ENCODE assay signal across 8 mouse cellular contexts in genomic region chr10:122018594-122019048, GRCm38 (mm10). TPM values are rescaled to one million over a fixed set of nuclear protein-coding genes. Genes with fewer than 3 reads are reported as not detected.
DNase-seq lines count a peak whose midpoint lies in the region; ATAC-seq lines count a peak whose summit lies in the region.

No protein-coding gene starts in this region.

- peak overlapping the region; percentile 42; the same call in 1 of the 2 replicates for H3K9ac ChIP-seq in heart, embryonic 12.5 days
- no peak overlapping the region for H3K9ac ChIP-seq in midbrain, embryonic 12.5 days (replicated peaks)

- peaks cover 7% of the 10 kb centered on the region; the same call in 1 of the 2 replicates for H3K9me3 ChIP-seq in heart, embryonic 12.5 days (replicated peaks)
- peaks cover 2% of the 10 kb centered on the region; the same call in 1 of the 2 replicates for H3K9me3 ChIP-seq in midbrain, embryonic 12.5 days

- peaks cover 30% of the 10 kb centered on the region for H3K27me3 ChIP-seq in heart, embryonic 12.5 days (replicated peaks)
- no peaks in the 10 kb centered on the region for H3K27me3 ChIP-seq in midbrain, embryonic 12.5 days

- ATAC-seq in heart, embryonic 12.5 days (ENCODE audit: insufficient number of reproducible peaks, low FRiP score), result peak; percentile 54
- 0 out of 2 replicates have a peak, but pooled peaks have one; percentile 23 for ATAC-seq in midbrain, embryonic 12.5 days (ENCODE audit: low FRiP score, low read depth)

- H3K4me3 ChIP-seq in heart, embryonic 12.5 days, result no peak overlapping the region
- H3K4me3 ChIP-seq in midbrain, embryonic 12.5 days, result no peak overlapping the region

- H3K4me1 ChIP-seq in heart, embryonic 12.5 days (replicated peaks), result peaks cover 43% of the 10 kb centered on the region
- H3K4me1 ChIP-seq in midbrain, embryonic 12.5 days, result peaks cover 9% of the 10 kb centered on the region

- peak overlapping the region; percentile 41; the same call in 1 of the 2 replicates for H3K27ac ChIP-seq in heart, embryonic 12.5 days (ENCODE audit: poor library complexity, severe bottlenecking)
- H3K27ac ChIP-seq in midbrain, embryonic 12.5 days (replicated peaks), result peak overlapping the region; percentile 36

- WGBS in heart, embryonic 12.5 days, result 29% methylated on average over 10 of the region's 10 CpGs
- WGBS in midbrain, embryonic 12.5 days, result 68% methylated on average over 10 of the region's 10 CpGs

- H3K4me2 ChIP-seq in heart, embryonic 12.5 days, result peak overlapping the region; percentile 25
- H3K4me2 ChIP-seq in midbrain, embryonic 12.5 days (replicated peaks), result no peak overlapping the region; the same call in 1 of the 2 replicates

- peaks cover under 1% of the 10 kb centered on the region; the same call in 1 of the 2 replicates for H3K36me3 ChIP-seq in heart, embryonic 12.5 days
- H3K36me3 ChIP-seq in midbrain, embryonic 12.5 days, result no peaks in the 10 kb centered on the region

- DNase-seq in Muller cell, postnatal 12 days (ENCODE audit: inconsistent ontology term), result peak; percentile 59
- DNase-seq in adrenal gland, postnatal 14 days, result peak; percentile 35
- DNase-seq in kidney, postnatal 14 days, result peak; percentile 79
- no peak for DNase-seq in frontal cortex, postnatal 36 days (ENCODE audit: low spot score in 2 of 2)
- no peak for DNase-seq in thymus, postnatal 0 days (ENCODE audit: low spot score)
- DNase-seq in cerebellum, adult 8-10 months, result no peak

RNA-seq across cellular contexts. Expression of gene Srgap1, which starts 28.5 kb away (rescaled TPM):
- total RNA-seq in adrenal gland, postnatal 14 days (2021), result 4.4 and 5.1 TPM in 2 replicates
- polyA plus RNA-seq in heart, embryonic 12.5 days (2016; fragmentation: Nextera tagmentation; extraction: Ambion mirVana), result 8.5 and 8.6 TPM in 2 replicates
- polyA plus RNA-seq in midbrain, embryonic 12.5 days (2016; fragmentation: Nextera tagmentation; extraction: Ambion mirVana), result 30.1 and 32.3 TPM in 2 replicates
- polyA plus RNA-seq in thymus, postnatal 0 days (2015; fragmentation: Nextera tagmentation; extraction: Ambion mirVana), result 0.66 and 0.70 TPM in 2 replicates

Comparison
In these comparisons a context has a peak if more than half of its experiments do, and no peak if none do; other contexts are left out.
1. DNase-seq: peak in Muller cell, postnatal 12 days (single experiment), adrenal gland, postnatal 14 days (single experiment) and kidney, postnatal 14 days (single experiment); none in frontal cortex, postnatal 36 days (0 of 2), thymus, postnatal 0 days (single experiment) and cerebellum, adult 8-10 months (single experiment).